Mouse (Mus musculus): Measurements from ENCODE around the gene Prr30.
"Not testable (repeated sequence)": the region's sequence is repeated elsewhere in the genome, so short reads cannot be mapped to it uniquely, and the experiment has no call there.

Gene Prr30

GRCm38 (mm10) chr14:101200230-101200629, at the start of gene Prr30:
TSS of gene Prr30 (minus strand) at chr14:101200330.
- DNase-seq (ENCODE audit: low spot score in 2 of 2), result no peak

DNA sequence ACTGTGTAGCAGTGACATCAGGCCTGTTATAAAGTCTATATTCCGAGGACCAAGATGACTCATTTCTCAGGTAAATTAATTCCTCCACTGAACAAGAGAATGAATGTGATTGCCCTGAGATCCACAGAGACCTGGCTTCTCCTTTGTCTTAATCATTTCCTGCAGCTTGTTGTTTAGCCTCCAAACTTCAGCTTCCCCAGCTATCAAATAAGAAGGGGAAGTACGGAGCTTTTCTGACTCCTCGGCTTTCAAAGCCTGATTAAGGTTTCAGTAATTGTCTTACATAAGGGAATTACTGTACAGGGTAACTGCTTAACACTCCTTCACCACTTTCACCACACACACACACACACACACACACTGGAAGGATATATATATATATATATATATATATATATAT, 46.7 kb upstream of the Prr30 start:
- DNase-seq (ENCODE audit: low spot score in 2 of 2), result no peak

- no peak for DNase-seq (ENCODE audit: low spot score in 2 of 2)
Observed at GRCm38 (mm10) chr14:101245706-101246105, 45.6 kb upstream of the Prr30 start.

- DNase-seq (ENCODE audit: low spot score in 2 of 2), result not testable (repeated sequence)
Observed at GRCm38 (mm10) chr14:101244441-101244840, 44.3 kb upstream of the Prr30 start.

DNA sequence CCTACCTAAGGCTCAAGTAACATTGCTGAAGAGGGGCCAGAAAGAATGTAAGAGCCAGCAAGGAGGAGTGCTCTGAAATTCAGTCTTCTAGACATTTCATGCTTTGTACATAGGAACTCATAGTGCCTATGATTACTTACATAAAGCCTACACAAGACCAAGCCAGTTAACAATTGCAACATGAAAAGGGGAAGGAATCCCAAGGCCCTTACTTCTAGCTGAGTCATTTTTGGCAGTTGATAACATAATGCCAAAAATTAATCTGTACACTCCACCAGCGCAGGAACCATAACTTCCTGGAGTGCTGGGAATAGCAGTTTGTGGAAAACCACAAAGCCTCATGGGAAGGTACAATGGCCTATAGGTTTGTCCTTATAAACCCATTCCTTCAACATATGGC, 37.8 kb upstream of the Prr30 start:
- no peak for DNase-seq (ENCODE audit: low spot score in 2 of 2)

DNA sequence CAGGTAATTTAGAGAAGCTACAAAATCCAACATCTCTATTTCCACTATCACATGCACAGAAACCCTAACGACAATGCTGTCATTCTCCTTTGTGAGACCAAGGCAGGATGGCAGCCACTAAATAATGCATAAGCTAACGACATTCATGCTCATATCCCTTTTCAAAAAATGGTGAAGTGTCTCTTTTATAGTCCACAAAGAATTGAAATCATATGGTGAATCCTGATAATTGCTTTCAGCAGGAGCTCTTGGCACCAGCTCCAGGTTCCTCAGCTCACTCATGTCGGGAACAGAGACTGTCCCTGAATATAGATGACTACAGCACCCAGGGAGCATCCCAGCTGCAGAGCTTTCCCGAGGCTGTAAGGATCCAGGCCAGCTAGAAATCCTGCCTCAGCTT, 28.9 kb upstream of the Prr30 start:
- no peak for DNase-seq (ENCODE audit: low spot score in 2 of 2)

DNA sequence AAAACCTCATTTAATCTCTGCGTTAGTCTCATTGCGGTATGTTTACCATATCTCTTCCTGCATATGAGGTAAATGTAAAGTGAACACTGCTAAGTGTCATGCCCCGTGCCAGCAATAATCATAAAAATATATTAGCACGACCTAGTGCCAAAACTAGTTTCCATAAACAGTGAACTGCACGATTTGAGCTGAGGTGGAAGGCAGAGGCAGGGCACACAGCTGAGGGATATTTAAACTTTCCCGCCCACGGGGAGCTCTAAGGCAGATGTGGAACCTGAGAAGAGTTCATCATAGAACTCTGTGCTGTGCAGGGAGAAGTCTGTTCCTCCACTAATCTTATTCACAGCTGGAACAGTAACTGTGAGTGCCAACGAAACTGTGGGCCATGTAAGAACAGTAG, 22.2 kb upstream of the Prr30 start:
- no peak for DNase-seq (ENCODE audit: low spot score in 2 of 2)

DNA sequence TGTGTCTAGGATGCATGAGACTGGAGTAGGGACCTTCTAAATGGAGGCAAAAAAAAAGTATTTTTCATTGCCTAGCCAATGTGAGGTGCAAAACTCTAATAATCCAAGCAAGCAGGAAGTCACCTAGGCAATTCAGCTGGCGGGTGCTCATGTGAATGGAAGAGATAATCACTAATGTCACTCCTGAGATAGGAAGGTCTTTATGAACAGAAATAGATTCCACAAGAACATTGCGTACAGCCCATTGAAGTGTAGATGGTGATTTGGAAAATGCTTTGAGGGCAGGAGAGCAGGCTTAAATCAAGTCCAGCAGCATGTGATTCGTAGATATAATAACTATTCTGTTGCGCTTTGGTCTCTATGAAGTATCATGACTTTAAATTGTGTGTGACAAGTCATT, 27.9 kb downstream of the Prr30 start:
- DNase-seq (ENCODE audit: low spot score in 2 of 2), result no peak
